Mouse (Mus musculus): ENCODE results near the gene Ugt1a5. TPM values are rescaled to one million over a fixed set of nuclear protein-coding genes. Genes with fewer than 3 reads are reported as not detected.

The Ugt1a5 gene
- polyA plus RNA-seq, 1 experiment from 2014 or later = 0.08 TPM

Other genes starting within 250 kb of the Ugt1a5 start
- 31.0 and 36.9 TPM in 2 replicates for gene Usp40, start 157.5 kb upstream of the Ugt1a5 start, polyA plus RNA-seq (2014; fragmentation: Nextera tagmentation; extraction: Ambion mirVana)
- not detected in 2 replicates for gene Ugt1a10, start 110.6 kb upstream of the Ugt1a5 start, polyA plus RNA-seq (2014; fragmentation: Nextera tagmentation; extraction: Ambion mirVana)
- gene Ugt1a9, start 95.2 kb upstream of the Ugt1a5 start, polyA plus RNA-seq (2014; fragmentation: Nextera tagmentation; extraction: Ambion mirVana) = 0.32 and 0.35 TPM in 2 replicates
- gene Ugt1a8, start 78.2 kb upstream of the Ugt1a5 start, polyA plus RNA-seq (2014; fragmentation: Nextera tagmentation; extraction: Ambion mirVana) = not detected in 2 replicates
- 12.6 and 17.4 TPM in 2 replicates for gene Ugt1a7c, start 71.0 kb upstream of the Ugt1a5 start, polyA plus RNA-seq (2014; fragmentation: Nextera tagmentation; extraction: Ambion mirVana)
- not detected in 2 replicates for gene Ugt1a6b, start 62.8 kb upstream of the Ugt1a5 start, polyA plus RNA-seq (2014; fragmentation: Nextera tagmentation; extraction: Ambion mirVana)
- 4.6 and 7.5 TPM in 2 replicates for gene Ugt1a6a, start 31.2 kb upstream of the Ugt1a5 start, polyA plus RNA-seq (2014; fragmentation: Nextera tagmentation; extraction: Ambion mirVana)
- 0.08 and 0.16 TPM in 2 replicates for gene Ugt1a2, start 34.6 kb downstream of the Ugt1a5 start, polyA plus RNA-seq (2014; fragmentation: Nextera tagmentation; extraction: Ambion mirVana)
- gene Dnajb3, start 39.8 kb downstream of the Ugt1a5 start, polyA plus RNA-seq (2014; fragmentation: Nextera tagmentation; extraction: Ambion mirVana) = 8.0 and 9.8 TPM in 2 replicates
- 1.9 and 3.3 TPM in 2 replicates for gene Ugt1a1, start 45.9 kb downstream of the Ugt1a5 start, polyA plus RNA-seq (2014; fragmentation: Nextera tagmentation; extraction: Ambion mirVana)
- 1.1 and 2.8 TPM in 2 replicates for gene Mroh2a, start 61.0 kb downstream of the Ugt1a5 start, polyA plus RNA-seq (2014; fragmentation: Nextera tagmentation; extraction: Ambion mirVana)
- 182 and 203 TPM in 2 replicates for gene Hjurp, start 111.6 kb downstream of the Ugt1a5 start, polyA plus RNA-seq (2014; fragmentation: Nextera tagmentation; extraction: Ambion mirVana)
- not detected in 2 replicates for gene Trpm8, start 111.6 kb downstream of the Ugt1a5 start, polyA plus RNA-seq (2014; fragmentation: Nextera tagmentation; extraction: Ambion mirVana)
- 0.20 and 0.88 TPM in 2 replicates for gene Spp2, start 240.9 kb downstream of the Ugt1a5 start, polyA plus RNA-seq (2014; fragmentation: Nextera tagmentation; extraction: Ambion mirVana)